Mouse (Mus musculus) MEL (cell line): ENCODE results near the gene Dpf2.

Source experiments
- CHD2 ChIP-seq: IDR thresholded peaks from 2 replicates; pipeline ENCODE4 v1.6.1; 2011; ENCODE audit warnings: low read length, improper control_type of control experiment
- CTCF ChIP-seq, 3 experiments: IDR thresholded peaks in 2 of 3; conservative IDR thresholded peaks in 1 of 3; 2 replicates each; pipeline ENCODE4 v1.5.1; 2011 to 2012; ENCODE audit warnings: low read length in 3 of 3, low read depth in 2 of 3, mild to moderate bottlenecking in 2 of 3, improper control_type of control experiment in 1 of 3, inconsistent platforms in 1 of 3, mixed read lengths in 1 of 3, moderate library complexity in 1 of 3; ENCODE audit not compliant: control insufficient read depth in 1 of 3, insufficient read depth in 1 of 3, poor library complexity in 1 of 3, severe bottlenecking in 1 of 3
- EP300 ChIP-seq, 2 experiments: IDR thresholded peaks; 2 replicates each; pipeline ENCODE4 v1.6.1; 2011; ENCODE audit warnings: improper control_type of control experiment in 2 of 2, low read length in 2 of 2, low read depth in 1 of 2, mild to moderate bottlenecking in 1 of 2
- MAFK ChIP-seq: IDR thresholded peaks from 2 replicates; pipeline ENCODE4 v1.6.1; 2011; ENCODE audit warnings: low read depth, mild to moderate bottlenecking, low read length, improper control_type of control experiment, borderline replicate concordance
- MAX ChIP-seq: IDR thresholded peaks from 2 replicates; pipeline ENCODE4 v1.6.1; 2011; ENCODE audit warnings: low read length, improper control_type of control experiment
- MEF2A ChIP-seq: IDR thresholded peaks from 2 replicates; pipeline ENCODE4 v1.6.1; 2014; ENCODE audit warnings: low read depth, mild to moderate bottlenecking, inconsistent platforms, low read length, improper control_type of control experiment; ENCODE audit not compliant: poor library complexity, insufficient replicate concordance, severe bottlenecking; ENCODE audit errors: extremely low read depth
- POLR2A ChIP-seq, 2 experiments: IDR thresholded peaks; 2 replicates each; pipeline ENCODE4 v1.6.1; 2011 to 2012; ENCODE audit warnings: low read length in 2 of 2, mild to moderate bottlenecking in 2 of 2, control low read depth in 1 of 2, improper control_type of control experiment in 1 of 2, low read depth in 1 of 2, moderate library complexity in 1 of 2; ENCODE audit not compliant: control insufficient read depth in 1 of 2, insufficient read depth in 1 of 2, poor library complexity in 1 of 2
- POLR2AphosphoS2 ChIP-seq: IDR thresholded peaks from 2 replicates; pipeline ENCODE4 v1.6.1; 2011; ENCODE audit warnings: low read length, improper control_type of control experiment
- POLR2AphosphoS5 ChIP-seq: IDR thresholded peaks from 2 replicates; pipeline ENCODE4 v1.6.1; 2012; ENCODE audit warnings: low read depth, borderline replicate concordance, mild to moderate bottlenecking, inconsistent platforms, low read length, moderate library complexity, mixed read lengths
- RAD21 ChIP-seq: IDR thresholded peaks from 2 replicates; pipeline ENCODE4 v1.6.1; 2011; ENCODE audit warnings: mild to moderate bottlenecking, low read depth, low read length, improper control_type of control experiment
- TAL1 ChIP-seq: IDR thresholded peaks from 2 replicates; pipeline ENCODE4 v1.6.1; 2012; ENCODE audit warnings: mild to moderate bottlenecking, inconsistent platforms, low read length, moderate library complexity, mixed read lengths
- TCF12 ChIP-seq: IDR thresholded peaks from 2 replicates; pipeline ENCODE4 v1.6.1; 2014; ENCODE audit warnings: low read depth, mild to moderate bottlenecking, inconsistent platforms, low read length, improper control_type of control experiment, moderate library complexity
- USF1 ChIP-seq: IDR thresholded peaks from 2 replicates; pipeline ENCODE4 v1.6.1; 2014; ENCODE audit warnings: low read depth, mild to moderate bottlenecking, inconsistent platforms, low read length, improper control_type of control experiment, moderate library complexity
- ZMIZ1 ChIP-seq: IDR thresholded peaks from 2 replicates; pipeline ENCODE4 v1.6.1; 2012; ENCODE audit warnings: low read depth, mild to moderate bottlenecking, inconsistent platforms, low read length, improper control_type of control experiment, moderate library complexity

GRCm38 (mm10) chr19:5937836-5938406, 25.1 kb upstream of the Dpf2 start:
- TF ChIP-seq EP300 (IDR thresholded peaks at IDR 0.05; ENCODE audit: low read depth in 1 of 2, low read length in 2 of 2) (no peak), MAX (no peak), USF1 (no peak), MAFK (no peak), POLR2A (IDR thresholded peaks at IDR 0.05; ENCODE audit: control insufficient read depth in 1 of 2, insufficient read depth in 1 of 2, low read depth in 1 of 2, low read length in 2 of 2, poor library complexity in 1 of 2) (no peak), POLR2AphosphoS2 (no peak), TCF12 (no peak), RAD21 (no peak), POLR2AphosphoS5 (no peak), TAL1 (no peak; the same call in 1 of the 2 replicates), ZMIZ1 (no peak), CTCF (IDR thresholded peaks at IDR 0.05 in 2 of 3, conservative IDR thresholded peaks at IDR 0.05 in 1 of 3; ENCODE audit: control insufficient read depth in 1 of 3, insufficient read depth in 1 of 3, low read depth in 2 of 3, low read length in 3 of 3, poor library complexity in 1 of 3, severe bottlenecking in 1 of 3) (no peak), MEF2A (no peak), CHD2 (no peak)
